Mouse (Mus musculus) lung, adult 2 months (tissue): ENCODE measurements around the gene H2al1b. TPM values are rescaled to one million over a fixed set of nuclear protein-coding genes. Genes with fewer than 3 reads are reported as not detected.

ENCODE experiments used
- DNase-seq: peaks from one replicate; pipeline ENCODE4 v3.0.0; 2022
- H3K4me1 ChIP-seq: fragments of 200-500 bp; 2 replicates; pipeline ENCODE4 v1.6.1; 2011; ENCODE audit warnings: low read length; ENCODE audit not compliant: control insufficient read depth, insufficient read depth
- H3K4me3 ChIP-seq: fragments of 200-500 bp; replicated peaks from 2 replicates; pipeline ENCODE3; 2011; ENCODE audit warnings: low read depth, mild to moderate bottlenecking, control low read depth, low read length; ENCODE audit errors: extremely low read depth
- CTCF ChIP-seq: fragments of 200-500 bp; IDR thresholded peaks from 2 replicates; pipeline ENCODE4 v1.5.1; 2011; ENCODE audit warnings: mild to moderate bottlenecking, low read length, control low read depth; ENCODE audit not compliant: insufficient read depth
- POLR2A ChIP-seq: fragments of 200-500 bp; IDR thresholded peaks from 2 replicates; pipeline ENCODE4 v1.6.1; 2011; ENCODE audit warnings: low read depth, mild to moderate bottlenecking, control low read depth, low read length, borderline replicate concordance; ENCODE audit errors: extremely low read depth
- WGBS: fragments of 180-500 bp; shearing (Covaris S2); methylation state at CpG from one replicate; pipeline ENCODE4 v1.1.7; 2018; 5-methylcytosine and 5-hydroxymethylcytosine counted together
- polyA plus RNA-seq: library from polyadenylated mRNA; depleted of rRNA; stranded (reverse); fragments of >200 nt; gene quantifications from 2 replicates; pipeline ENCODE4 v1.2.3, GENCODE M21; 2012; rRNA removed

The H2al1b gene
- polyA plus RNA-seq, 1 experiment: not detected

DNA sequence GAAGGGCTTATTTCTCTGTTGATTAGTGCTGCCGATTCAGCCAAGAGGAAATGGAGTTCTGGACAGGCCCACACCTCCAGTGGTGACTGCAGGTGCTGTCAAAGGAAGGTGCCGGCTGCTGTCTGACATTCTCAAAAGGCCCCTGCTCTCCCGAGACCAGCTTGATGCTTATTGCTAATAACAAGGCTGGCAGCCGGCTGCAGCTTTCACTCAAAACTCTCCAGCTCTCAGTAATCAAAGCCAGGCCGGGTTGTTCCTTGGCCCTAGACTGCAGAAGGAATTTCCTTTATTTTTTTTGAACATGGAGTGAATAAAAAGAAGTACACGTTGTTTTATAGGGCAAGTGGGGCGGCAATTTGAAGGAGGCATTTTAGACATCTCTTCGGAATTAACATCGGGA is 43.5 kb downstream of the H2al1b start:
- Histone ChIP-seq H3K4me1 (no peaks in the 10 kb centered on the region), H3K4me3 (no peak overlapping the region)
- WGBS: 66% methylated on average over 9 of the region's 9 CpGs
- DNase-seq: no peak
- TF ChIP-seq CTCF (no peak), POLR2A (no peak)

DNA sequence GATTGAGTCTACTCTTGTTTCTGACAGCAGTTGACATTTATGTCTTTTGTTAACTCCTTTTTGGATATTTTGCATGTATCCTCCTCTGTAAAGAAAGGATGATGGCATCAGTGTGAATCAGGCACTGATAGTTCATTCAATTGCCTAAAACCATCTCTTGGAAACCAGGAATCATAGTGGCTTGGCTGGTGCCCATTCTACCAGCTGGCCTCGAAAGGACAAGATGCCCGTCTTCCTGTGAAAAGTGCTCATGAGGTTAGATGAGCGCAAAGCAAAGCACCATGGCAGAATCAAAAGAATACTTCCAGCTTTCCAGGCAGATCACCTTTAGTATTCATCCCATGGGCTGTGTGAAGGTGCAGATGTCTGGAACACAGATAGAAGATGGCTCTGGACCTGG is 44.5 kb downstream of the H2al1b start:
- no peak for DNase-seq
- TF ChIP-seq POLR2A (no peak), CTCF (no peak)
- no peak overlapping the region for H3K4me3 ChIP-seq
- WGBS: 87% methylated on average over 3 of the region's 3 CpGs
- H3K4me1 ChIP-seq: no peaks in the 10 kb centered on the region

Other genes with a start within 250 kb of the H2al1b start
- not detected in 2 replicates for gene H2al1a, start 3.2 kb upstream of the H2al1b start, polyA plus RNA-seq
- gene H2al1c, start 3.2 kb downstream of the H2al1b start, polyA plus RNA-seq: not detected in 2 replicates
- gene H2al1d, start 6.4 kb downstream of the H2al1b start, polyA plus RNA-seq: not detected in 2 replicates
- gene H2al1e, start 9.5 kb downstream of the H2al1b start, polyA plus RNA-seq: not detected in 2 replicates
- not detected in 2 replicates for gene H2al1f, start 12.7 kb downstream of the H2al1b start, polyA plus RNA-seq
- not detected in 2 replicates for gene H2al1g, start 15.8 kb downstream of the H2al1b start, polyA plus RNA-seq
- not detected in 2 replicates for gene H2al1h, start 19.1 kb downstream of the H2al1b start, polyA plus RNA-seq
- gene H2al1i, start 22.2 kb downstream of the H2al1b start, polyA plus RNA-seq: not detected in 2 replicates
- gene H2al1j, start 25.4 kb downstream of the H2al1b start, polyA plus RNA-seq: not detected in 2 replicates